Mouse (Mus musculus) thymus, adult 2 months (tissue): ENCODE measurements around the gene Plac8.

Experiments used
- CTCF ChIP-seq: fragments of 200-500 bp; IDR thresholded peaks from 2 replicates; pipeline ENCODE4 v1.5.1; 2012; ENCODE audit warnings: mild to moderate bottlenecking, control low read depth, low read length, moderate library complexity, borderline replicate concordance; ENCODE audit not compliant: control insufficient read depth, poor library complexity, insufficient read depth; ENCODE audit errors: extremely low read depth
- POLR2A ChIP-seq: fragments of 200-500 bp; IDR thresholded peaks from 2 replicates; pipeline ENCODE4 v1.6.1; 2012; ENCODE audit warnings: mild to moderate bottlenecking, low read length, control low read depth, moderate library complexity; ENCODE audit not compliant: control insufficient read depth, poor library complexity, insufficient read depth; ENCODE audit errors: extremely low read depth

- no peak for TF ChIP-seq CTCF
- TF ChIP-seq POLR2A = no peak
These were observed 25.6 kb downstream of the Plac8 start for GRCm38 (mm10) chr5:100546294-100547080.
